Mouse (Mus musculus): ENCODE results near the gene Sox12.
"Not testable (repeated sequence)": the region's sequence is repeated elsewhere in the genome, so short reads cannot be mapped to it uniquely, and the experiment has no call there.

Gene Sox12

DNA sequence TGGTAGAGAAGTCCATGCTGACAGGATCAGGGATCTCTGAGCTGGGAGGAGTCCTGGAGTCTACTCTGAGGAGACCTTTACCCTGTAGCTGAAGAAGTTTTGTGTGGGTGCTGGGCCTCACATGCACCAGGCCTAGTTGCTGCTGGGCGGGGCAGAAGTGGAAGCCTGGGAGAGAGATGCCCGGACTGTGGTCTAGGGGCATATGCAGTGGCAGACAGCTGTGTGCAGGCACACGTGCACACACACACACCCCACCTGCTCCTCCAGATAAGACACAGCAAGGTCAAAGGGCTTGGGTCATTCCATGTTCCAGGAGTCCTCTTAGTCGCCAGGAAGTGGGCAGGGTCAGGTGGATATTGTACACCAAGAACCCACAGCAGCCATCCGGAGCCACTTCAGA is 38.2 kb downstream of the Sox12 start:
- DNase-seq (ENCODE audit: low spot score in 2 of 2): no peak

- DNase-seq (ENCODE audit: low spot score in 2 of 2): not testable (repeated sequence)
These were observed 38.9 kb downstream of the Sox12 start for GRCm38 (mm10) chr2:152358977-152359376.

GRCm38 (mm10) chr2:152357254-152357653 is 40.6 kb downstream of the Sox12 start:
- no peak for DNase-seq (ENCODE audit: low spot score in 2 of 2)

DNA sequence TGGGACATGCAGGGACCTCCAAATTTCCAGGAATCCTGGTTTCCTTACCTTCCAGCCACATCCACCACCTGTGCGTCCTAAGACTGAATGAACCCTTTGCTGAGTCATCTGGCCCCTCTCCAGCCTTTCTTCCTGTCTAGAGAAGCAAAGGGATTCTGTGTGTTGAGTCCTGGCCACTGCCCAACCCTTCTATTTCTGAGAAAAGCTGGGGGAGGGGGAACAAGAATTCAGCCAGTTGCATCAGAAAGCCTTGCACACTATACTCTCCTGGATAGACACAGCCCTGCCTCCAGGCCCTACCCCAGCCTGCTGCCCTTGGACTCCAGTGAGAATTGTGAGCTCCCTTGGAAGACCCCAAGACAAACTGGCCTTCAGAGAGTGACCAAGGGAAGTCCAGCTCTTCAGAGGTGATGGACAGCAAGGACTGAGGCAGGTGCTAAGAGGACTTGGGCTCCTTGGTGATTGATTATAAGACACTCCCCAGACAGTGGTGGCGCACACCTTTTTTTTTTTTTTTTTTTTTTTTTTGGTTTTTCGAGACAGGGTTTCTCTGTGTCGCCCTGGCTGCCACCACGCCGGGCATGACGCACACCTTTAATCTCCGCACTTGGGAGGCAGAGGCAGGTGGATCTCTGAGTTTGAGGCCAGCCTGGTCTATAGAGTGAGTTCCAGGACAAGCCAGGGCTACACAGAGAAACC is 47.9 kb downstream of the Sox12 start:
- DNase-seq (ENCODE audit: low spot score in 2 of 2): no peak

DNA sequence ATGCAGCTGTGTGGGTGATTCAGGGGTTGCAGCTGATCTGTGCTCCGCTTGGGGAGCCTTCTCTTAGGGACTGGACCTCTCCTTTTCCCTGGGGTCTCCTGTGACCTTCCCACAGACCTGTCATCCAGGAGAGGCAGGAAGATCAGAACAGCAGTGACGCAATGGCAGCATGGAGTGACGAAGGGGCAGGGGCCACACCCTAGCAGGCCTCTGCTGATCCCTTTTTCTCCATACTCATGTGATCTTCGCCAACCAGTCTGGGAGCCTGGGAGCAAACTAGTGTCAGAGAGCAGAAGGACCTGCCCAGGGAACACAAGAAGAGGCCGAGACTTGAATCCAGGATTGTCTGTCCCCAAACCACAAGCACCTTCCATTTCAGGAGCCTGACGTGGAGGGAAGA is 48.7 kb downstream of the Sox12 start:
- DNase-seq (ENCODE audit: low spot score in 2 of 2): no peak

DNA sequence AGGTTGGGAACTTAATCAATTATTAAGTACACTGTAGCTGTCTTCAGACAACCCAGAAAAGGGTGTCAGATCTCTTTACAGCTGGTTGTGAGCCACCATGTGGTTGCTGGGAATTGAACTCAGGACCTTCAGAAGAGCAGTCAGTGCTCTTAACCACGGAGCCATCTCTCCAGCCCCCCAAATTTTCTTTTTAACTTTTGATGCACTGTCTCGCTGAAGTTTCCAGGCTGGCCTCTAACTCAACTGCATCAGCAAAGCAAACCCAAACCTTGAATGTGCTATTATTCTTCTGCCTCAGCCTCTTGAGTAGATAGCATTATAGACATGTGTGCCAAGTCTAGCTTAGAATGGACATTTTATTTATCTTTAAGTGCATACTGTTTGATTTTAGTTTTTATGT is 50.1 kb downstream of the Sox12 start:
- no peak for DNase-seq (ENCODE audit: low spot score in 2 of 2)

DNA sequence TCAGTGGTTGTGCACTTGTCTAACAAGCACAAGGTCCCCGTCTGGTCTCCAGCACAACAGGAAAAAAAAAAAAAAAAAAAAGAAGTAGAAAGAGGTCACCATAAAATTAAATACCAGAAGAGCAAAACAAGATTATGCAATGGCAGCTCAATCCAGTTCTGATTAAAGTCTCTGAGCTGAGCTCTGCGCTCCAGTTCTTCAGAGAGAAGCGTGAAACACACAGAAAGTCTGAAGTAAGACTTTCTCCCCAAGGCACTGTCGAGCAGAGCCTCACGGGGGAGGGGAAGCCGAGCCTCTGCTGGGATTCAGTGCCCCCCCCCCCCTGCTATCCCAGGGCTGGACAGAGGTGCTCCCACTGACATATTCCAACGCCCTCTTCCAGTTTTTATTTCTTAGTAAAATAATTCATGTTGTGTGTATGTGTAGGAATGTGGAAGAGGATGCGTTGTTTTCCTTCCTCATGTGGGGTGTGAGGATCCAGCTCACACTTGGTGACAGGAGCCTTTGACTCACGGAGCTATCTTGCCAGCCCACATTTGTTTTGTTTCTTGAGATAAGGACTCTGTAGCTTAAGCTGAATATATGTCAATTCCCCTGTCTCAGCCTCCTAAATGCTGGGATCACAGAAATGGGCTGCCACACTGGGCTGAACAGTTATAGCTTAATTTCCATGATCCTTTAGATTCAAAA is 50.9 kb downstream of the Sox12 start:
- DNase-seq (ENCODE audit: low spot score in 2 of 2): peak in 1 of 2 experiments; percentile 29

DNA sequence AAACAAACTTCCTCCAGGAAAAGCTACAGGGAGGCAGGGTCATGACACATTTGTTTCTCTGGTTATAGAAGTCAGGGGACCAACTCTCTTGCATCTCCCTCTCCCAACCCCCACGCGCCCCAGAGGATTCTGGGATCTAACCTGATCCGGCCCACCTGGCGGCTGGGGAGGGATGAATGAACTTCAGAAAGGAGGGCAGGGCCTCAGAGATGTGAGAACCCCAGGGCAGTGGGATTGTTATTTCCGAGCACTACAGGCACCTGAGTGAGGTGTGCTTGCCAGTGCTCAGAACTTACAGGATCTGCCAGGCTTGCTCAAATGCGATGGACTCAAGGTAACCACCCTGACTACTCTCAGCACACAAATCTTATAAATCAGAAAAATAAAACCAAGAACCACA is 52.5 kb downstream of the Sox12 start:
- DNase-seq (ENCODE audit: low spot score in 2 of 2): no peak

GRCm38 (mm10) chr2:152344909-152345308 is 53.0 kb downstream of the Sox12 start:
- no peak for DNase-seq (ENCODE audit: low spot score in 2 of 2)

DNA sequence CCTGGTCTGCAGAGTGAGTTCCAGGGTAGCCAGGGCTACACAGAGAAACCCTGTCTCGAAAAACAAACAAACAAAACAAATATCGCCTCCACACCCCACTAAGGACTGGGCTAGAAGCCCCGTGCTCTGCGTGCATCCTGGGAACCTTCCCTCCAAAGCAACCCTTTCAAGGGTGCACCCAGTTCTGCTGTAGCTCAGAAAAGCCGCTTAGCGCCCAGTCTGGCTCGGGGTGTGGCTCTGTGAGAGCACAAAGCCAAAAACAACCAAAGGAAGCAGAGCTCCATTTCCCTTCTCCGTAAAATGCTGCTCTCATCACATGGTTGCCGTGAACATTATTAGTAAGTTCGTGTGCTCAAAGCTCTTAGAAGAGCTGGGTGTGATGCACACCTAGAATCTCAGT is 53.5 kb downstream of the Sox12 start:
- peak in 1 of 2 experiments; percentile 18 for DNase-seq (ENCODE audit: low spot score in 2 of 2)
